Mouse (Mus musculus): Measurements from ENCODE around the gene Eno2.
"Not testable (repeated sequence)": the region's sequence is repeated elsewhere in the genome, so short reads cannot be mapped to it uniquely, and the experiment has no call there.

Eno2 gene

GRCm38 (mm10) chr6:124769101-124769765 lies at the start of gene Eno2:
TSS of gene Eno2 (minus strand) at chr6:124769673.
- DNase-seq, result no peak

GRCm38 (mm10) chr6:124817971-124818370 lies 48.5 kb upstream of the Eno2 start:
- DNase-seq, result no peak

GRCm38 (mm10) chr6:124817563-124817962 lies 48.1 kb upstream of the Eno2 start:
- DNase-seq, result no peak

- no peak for DNase-seq
Observed at GRCm38 (mm10) chr6:124817125-124817524, 47.7 kb upstream of the Eno2 start.

- no peak for DNase-seq
Observed at GRCm38 (mm10) chr6:124816611-124817010, 47.1 kb upstream of the Eno2 start.

GRCm38 (mm10) chr6:124814858-124815774 lies 45.6 kb upstream of the Eno2 start:
- DNase-seq, result no peak

- no peak for DNase-seq
Observed at GRCm38 (mm10) chr6:124814448-124814847, 45.0 kb upstream of the Eno2 start.

GRCm38 (mm10) chr6:124813933-124814332 lies 44.5 kb upstream of the Eno2 start, which contains the start of gene Tpi1:
TSS of gene Tpi1 (minus strand) at chr6:124814296.
- peak; percentile 95 for DNase-seq

GRCm38 (mm10) chr6:124813496-124813895 lies 44.0 kb upstream of the Eno2 start:
- peak; percentile 68 for DNase-seq

- peak; percentile 65 for DNase-seq
Observed at GRCm38 (mm10) chr6:124812848-124813247, 43.4 kb upstream of the Eno2 start.

GRCm38 (mm10) chr6:124811701-124812560 lies 42.5 kb upstream of the Eno2 start:
- peak; percentile 48 for DNase-seq

GRCm38 (mm10) chr6:124811403-124811665 lies 41.9 kb upstream of the Eno2 start:
- DNase-seq, result no peak

- not testable (repeated sequence) for DNase-seq
Observed at GRCm38 (mm10) chr6:124810566-124811402, 41.3 kb upstream of the Eno2 start.

GRCm38 (mm10) chr6:124809775-124810538 lies 40.5 kb upstream of the Eno2 start:
- DNase-seq, result no peak

GRCm38 (mm10) chr6:124809052-124809774 lies 39.7 kb upstream of the Eno2 start:
- DNase-seq, result peak; percentile 91

- DNase-seq, result peak; percentile 90
Observed at GRCm38 (mm10) chr6:124808358-124809012, 39.0 kb upstream of the Eno2 start, which contains the start of gene Spsb2. TSS of gene Spsb2 (plus strand) at chr6:124808661.

- no peak for DNase-seq
Observed at GRCm38 (mm10) chr6:124807986-124808357, 38.5 kb upstream of the Eno2 start.

GRCm38 (mm10) chr6:124807366-124807765 lies 37.9 kb upstream of the Eno2 start:
- DNase-seq, result no peak

GRCm38 (mm10) chr6:124806446-124807140 lies 37.1 kb upstream of the Eno2 start:
- no peak for DNase-seq
